Mouse (Mus musculus) embryo, embryonic 10 days (tissue): ENCODE measurements at regions not wholly inside any gene's neighbourhood (a gene's known extent, or its start where the extent isn't known, plus 50 kb on each side); places are given as distances from the start of the nearest gene placed in this dataset.

Experiments
- DNase-seq: peaks from one replicate; pipeline ENCODE4 v3.0.0-alpha.2; 2015; ENCODE audit warnings: low spot score

- no peak for DNase-seq
These were observed 224.3 kb upstream of the Tmem161b start for GRCm38 (mm10) chr13:83997599-83998369.

GRCm38 (mm10) chr13:84021771-84022170, 200.3 kb upstream of the Tmem161b start:
- DNase-seq = no peak

GRCm38 (mm10) chr13:84023021-84023420, 199.1 kb upstream of the Tmem161b start:
- no peak for DNase-seq

GRCm38 (mm10) chr13:84023637-84024036, 198.5 kb upstream of the Tmem161b start:
- peak; percentile 45 for DNase-seq

GRCm38 (mm10) chr13:84025348-84025747, 196.7 kb upstream of the Tmem161b start:
- no peak for DNase-seq

- no peak for DNase-seq
These were observed 174.4 kb upstream of the Tmem161b start for GRCm38 (mm10) chr13:84047736-84048135.

- DNase-seq = no peak
These were observed 169.9 kb upstream of the Tmem161b start for GRCm38 (mm10) chr13:84052221-84052620.

- no peak for DNase-seq
These were observed 167.1 kb upstream of the Tmem161b start for GRCm38 (mm10) chr13:84054956-84055355.

- no peak for DNase-seq
These were observed 166.5 kb upstream of the Tmem161b start for GRCm38 (mm10) chr13:84055576-84055975.

- DNase-seq = no peak
These were observed 165.6 kb upstream of the Tmem161b start for GRCm38 (mm10) chr13:84056451-84056850.

- no peak for DNase-seq
These were observed 165.1 kb upstream of the Tmem161b start for GRCm38 (mm10) chr13:84056998-84057397.

GRCm38 (mm10) chr13:84057456-84057855, 164.6 kb upstream of the Tmem161b start:
- no peak for DNase-seq

- DNase-seq = no peak
These were observed 163.8 kb upstream of the Tmem161b start for GRCm38 (mm10) chr13:84058251-84058650.

GRCm38 (mm10) chr13:84059031-84059651, 163.0 kb upstream of the Tmem161b start:
- peak; percentile 70 for DNase-seq

- DNase-seq = peak; percentile 73
These were observed 162.2 kb upstream of the Tmem161b start for GRCm38 (mm10) chr13:84059661-84060452.

- DNase-seq = no peak
These were observed 161.7 kb upstream of the Tmem161b start for GRCm38 (mm10) chr13:84060453-84060834.

GRCm38 (mm10) chr13:84060906-84061305, 161.2 kb upstream of the Tmem161b start:
- no peak for DNase-seq

GRCm38 (mm10) chr13:84061820-84062480, 160.1 kb upstream of the Tmem161b start:
- DNase-seq = no peak

- no peak for DNase-seq
These were observed 159.5 kb upstream of the Tmem161b start for GRCm38 (mm10) chr13:84062616-84063015.

GRCm38 (mm10) chr13:84063406-84063805, 158.7 kb upstream of the Tmem161b start:
- DNase-seq = no peak

GRCm38 (mm10) chr13:84064291-84064940, 157.7 kb upstream of the Tmem161b start:
- DNase-seq = no peak
